Mouse (Mus musculus) E14TG2a.4 (cell line): ENCODE measurements at regions not wholly inside any gene's neighbourhood (a gene's known extent, or its start where the extent isn't known, plus 50 kb on each side); places are given as distances from the start of the nearest gene placed in this dataset.

ENCODE experiments used
- H3K27me3 ChIP-seq: 2 replicates; pipeline ENCODE4 v1.6.1; 2014; ENCODE audit warnings: low read length, control low read depth; ENCODE audit not compliant: insufficient read depth
- H3K36me3 ChIP-seq: 2 replicates; pipeline ENCODE4 v1.6.1; 2014; ENCODE audit warnings: low read length, control low read depth; ENCODE audit not compliant: insufficient read depth
- H3K4me1 ChIP-seq: replicated peaks from 2 replicates; pipeline ENCODE4 v1.6.1; 2014; ENCODE audit warnings: low read depth, low read length, control low read depth
- H3K4me3 ChIP-seq: replicated peaks from 2 replicates; pipeline ENCODE4 v1.5.1; 2014; ENCODE audit warnings: mild to moderate bottlenecking, low read length
- H3K9me3 ChIP-seq: 2 replicates; pipeline ENCODE4 v1.6.1; 2014; ENCODE audit warnings: low read length, control low read depth
- CTCF ChIP-seq: conservative IDR thresholded peaks from 2 replicates; pipeline ENCODE4 v1.5.1; 2014; ENCODE audit warnings: low read length
- NANOG ChIP-seq: IDR thresholded peaks from 2 replicates; pipeline ENCODE4 v1.6.1; 2014; ENCODE audit warnings: borderline replicate concordance, low read length, mixed read lengths
- POU5F1 ChIP-seq: IDR thresholded peaks from 2 replicates; pipeline ENCODE4 v1.6.1; 2014; ENCODE audit warnings: low read length, borderline replicate concordance

GRCm38 (mm10) chr15:86593404-86593803 is 379.1 kb downstream of the Tbc1d22a start:
- H3K27me3 ChIP-seq = no peaks in the 10 kb centered on the region
- no peaks in the 10 kb centered on the region for H3K36me3 ChIP-seq
- no peaks in the 10 kb centered on the region for H3K4me1 ChIP-seq
- no peaks in the 10 kb centered on the region for H3K9me3 ChIP-seq
- no peak for TF ChIP-seq NANOG
- TF ChIP-seq POU5F1 = no peak
- no peak for TF ChIP-seq CTCF
- no peak overlapping the region for H3K4me3 ChIP-seq

DNA sequence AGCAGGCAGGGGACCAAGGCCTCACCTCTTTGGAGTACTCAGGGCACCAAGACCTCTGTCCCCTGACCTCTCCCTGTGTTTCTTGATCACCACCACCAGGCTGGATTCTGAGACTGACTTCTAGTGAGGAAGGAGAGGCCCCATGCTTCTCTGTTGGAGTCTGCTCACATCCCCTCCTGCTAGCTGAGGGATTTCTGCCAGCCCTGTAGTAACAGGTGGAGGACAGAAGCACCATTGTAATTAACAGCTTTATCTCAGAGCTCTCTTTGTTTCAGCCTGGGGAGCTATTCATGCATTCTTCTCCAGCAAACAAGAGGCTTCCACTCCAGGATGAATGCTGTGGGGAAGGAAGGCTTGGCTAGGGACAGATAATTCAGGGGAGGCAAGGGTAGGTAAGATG is 392.2 kb downstream of the Tbc1d22a start:
- Histone ChIP-seq H3K9me3 (no peaks in the 10 kb centered on the region), H3K4me3 (no peak overlapping the region), H3K27me3 (no peaks in the 10 kb centered on the region), H3K4me1 (peaks cover 30% of the 10 kb centered on the region), H3K36me3 (no peaks in the 10 kb centered on the region)
- TF ChIP-seq NANOG (no peak), POU5F1 (no peak), CTCF (no peak)

DNA sequence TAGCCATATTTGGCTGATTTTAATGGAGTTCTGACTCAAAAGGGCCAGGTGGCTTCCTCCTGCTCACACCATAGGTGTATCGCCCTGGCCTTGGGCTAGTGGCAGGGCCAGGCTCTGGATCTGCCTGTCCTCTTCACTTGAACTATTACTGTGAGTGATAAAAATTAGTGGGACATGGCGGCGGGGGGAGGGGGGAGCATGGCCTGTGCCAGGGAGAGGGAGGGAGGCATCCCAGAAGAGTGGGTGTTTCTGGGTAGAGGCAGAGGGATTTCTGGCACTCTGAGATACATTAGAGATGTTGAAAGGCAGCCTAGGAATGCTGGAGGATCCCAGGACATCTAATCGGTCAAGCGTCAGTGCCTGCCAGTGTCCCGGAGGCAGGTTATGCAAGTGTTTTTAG is 395.4 kb downstream of the Tbc1d22a start:
- Histone ChIP-seq H3K9me3 (no peaks in the 10 kb centered on the region), H3K4me3 (no peak overlapping the region), H3K4me1 (peaks cover 30% of the 10 kb centered on the region), H3K36me3 (no peaks in the 10 kb centered on the region), H3K27me3 (no peaks in the 10 kb centered on the region)
- no peak for TF ChIP-seq POU5F1

DNA sequence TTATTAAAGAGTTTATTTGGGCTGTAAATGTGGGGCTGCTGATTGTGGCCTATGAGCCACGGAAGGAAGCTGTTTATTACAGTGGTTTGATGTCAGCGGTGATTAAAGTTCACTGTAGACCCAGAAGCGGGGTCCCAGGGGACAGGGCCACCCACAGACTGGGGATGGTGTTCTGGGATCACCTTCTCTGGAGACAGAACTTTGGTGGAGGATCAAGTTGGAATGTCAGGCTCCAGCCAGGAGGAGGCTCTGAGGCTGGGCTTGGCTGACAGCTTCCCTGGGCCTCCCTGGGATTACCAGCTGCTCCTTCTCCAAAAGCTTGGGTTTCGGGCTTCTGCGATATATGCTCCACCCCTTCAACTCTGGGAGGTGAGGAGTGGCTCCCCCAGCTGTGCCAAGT is 417.1 kb downstream of the Tbc1d22a start:
- no peaks in the 10 kb centered on the region for H3K27me3 ChIP-seq
- H3K4me1 ChIP-seq = no peaks in the 10 kb centered on the region
- TF ChIP-seq NANOG (no peak), POU5F1 (no peak), CTCF (no peak)
- no peak overlapping the region for H3K4me3 ChIP-seq
- H3K9me3 ChIP-seq = no peaks in the 10 kb centered on the region
- no peaks in the 10 kb centered on the region for H3K36me3 ChIP-seq

DNA sequence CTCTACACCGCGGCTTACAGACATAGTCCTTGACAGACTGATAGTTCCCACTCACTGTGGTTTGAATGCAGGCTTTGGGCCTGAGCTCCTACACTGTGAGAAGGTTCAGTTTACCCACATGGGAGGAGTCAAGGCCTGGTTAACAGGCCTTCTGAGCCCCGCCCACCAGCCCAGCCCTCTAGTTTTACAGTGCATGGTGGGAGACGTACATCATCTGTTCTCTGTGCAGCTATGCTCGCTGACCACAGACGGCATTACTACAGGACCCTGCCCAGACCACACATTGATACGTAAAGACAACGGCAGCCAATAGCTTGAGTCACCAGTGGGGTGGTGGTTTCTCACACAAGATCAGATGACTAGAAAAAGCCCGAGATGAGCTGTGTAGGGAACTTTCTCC is 431.0 kb downstream of the Tbc1d22a start:
- Histone ChIP-seq H3K36me3 (no peaks in the 10 kb centered on the region), H3K4me1 (no peaks in the 10 kb centered on the region), H3K4me3 (no peak overlapping the region), H3K9me3 (peaks cover 10% of the 10 kb centered on the region), H3K27me3 (no peaks in the 10 kb centered on the region)
- TF ChIP-seq POU5F1 = no peak

DNA sequence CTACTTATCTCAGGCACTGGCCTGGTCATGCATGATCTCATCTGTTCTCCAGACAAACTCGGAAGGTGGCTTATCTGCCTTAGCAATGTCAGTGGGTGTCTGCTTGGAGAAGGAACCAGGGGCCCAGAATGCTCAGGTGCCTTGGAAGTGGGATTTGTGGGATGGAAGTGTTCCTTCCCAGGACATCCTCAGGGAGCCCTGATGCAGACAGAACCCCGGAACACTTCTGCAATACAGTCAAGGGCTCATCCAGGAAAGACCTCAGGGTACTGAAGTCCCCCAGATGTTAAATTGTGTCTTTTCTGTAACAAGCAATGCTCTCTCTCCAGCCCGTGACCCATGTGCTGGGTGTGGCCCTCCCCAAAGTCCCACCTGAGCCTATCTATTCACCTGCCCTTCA is 433.9 kb downstream of the Tbc1d22a start:
- Histone ChIP-seq H3K4me3 (no peak overlapping the region), H3K4me1 (no peaks in the 10 kb centered on the region), H3K9me3 (0 out of 2 replicates have a peak, but pooled peaks cover 3% of the 10 kb centered on the region), H3K36me3 (no peaks in the 10 kb centered on the region), H3K27me3 (no peaks in the 10 kb centered on the region)
- TF ChIP-seq NANOG (no peak), CTCF (no peak), POU5F1 (no peak)

GRCm38 (mm10) chr15:86673096-86673520 is 458.8 kb downstream of the Tbc1d22a start:
- H3K4me1 ChIP-seq = peaks cover 5% of the 10 kb centered on the region
- TF ChIP-seq NANOG = no peak
- no peak for TF ChIP-seq POU5F1
- no peak for TF ChIP-seq CTCF
- no peaks in the 10 kb centered on the region for H3K9me3 ChIP-seq
- H3K4me3 ChIP-seq = no peak overlapping the region
- no peaks in the 10 kb centered on the region; the same call in 1 of the 2 replicates for H3K27me3 ChIP-seq
- H3K36me3 ChIP-seq = no peaks in the 10 kb centered on the region

- no peaks in the 10 kb centered on the region for H3K36me3 ChIP-seq
- no peaks in the 10 kb centered on the region; the same call in 1 of the 2 replicates for H3K27me3 ChIP-seq
- TF ChIP-seq CTCF (no peak), NANOG (no peak), POU5F1 (no peak)
- no peaks in the 10 kb centered on the region for H3K9me3 ChIP-seq
- H3K4me3 ChIP-seq = no peak overlapping the region
- peaks cover 12% of the 10 kb centered on the region for H3K4me1 ChIP-seq
Measured at GRCm38 (mm10) chr15:86677016-86677415, 462.8 kb downstream of the Tbc1d22a start.

- no peaks in the 10 kb centered on the region for H3K9me3 ChIP-seq
- no peaks in the 10 kb centered on the region for H3K27me3 ChIP-seq
- TF ChIP-seq CTCF = no peak
- TF ChIP-seq NANOG = no peak
- no peak for TF ChIP-seq POU5F1
- no peaks in the 10 kb centered on the region for H3K36me3 ChIP-seq
- H3K4me1 ChIP-seq = 0 out of 2 replicates have a peak, but pooled peaks cover 7% of the 10 kb centered on the region
- H3K4me3 ChIP-seq = no peak overlapping the region
Measured at GRCm38 (mm10) chr15:86683081-86683480, 468.8 kb downstream of the Tbc1d22a start.
